Mouse (Mus musculus) hindbrain, embryonic 13.5 days (tissue): ENCODE measurements around the gene Stag3. TPM values are rescaled to one million over a fixed set of nuclear protein-coding genes. Genes with fewer than 3 reads are reported as not detected.

Source experiments
- ATAC-seq: fragments of 200-750 bp; cut with Nextera tagmentation; 2 replicates; pipeline ENCODE4 v1.8.0; 2017; ENCODE audit warnings: moderate TSS enrichment; ENCODE audit not compliant: low FRiP score
- H3K27ac ChIP-seq: fragments of 300-500 bp; sonication (generic); 2 replicates; pipeline ENCODE4 v1.5.1; 2015; ENCODE audit warnings: inconsistent platforms, mild to moderate bottlenecking, moderate library complexity
- H3K27me3 ChIP-seq: fragments of 300-500 bp; sonication (generic); 2 replicates; pipeline ENCODE4 v1.6.1; 2015; ENCODE audit warnings: mild to moderate bottlenecking, inconsistent platforms
- H3K36me3 ChIP-seq: fragments of 300-500 bp; sonication (generic); 2 replicates; pipeline ENCODE4 v1.6.1; 2015; ENCODE audit warnings: mild to moderate bottlenecking, inconsistent platforms
- H3K4me1 ChIP-seq: fragments of 300-500 bp; sonication (generic); replicated peaks from 2 replicates; pipeline ENCODE4 v1.6.1; 2015; ENCODE audit warnings: inconsistent platforms
- H3K4me2 ChIP-seq: fragments of 300-500 bp; sonication (generic); 2 replicates; pipeline ENCODE4 v1.6.1; 2015; ENCODE audit warnings: inconsistent platforms, mild to moderate bottlenecking, moderate library complexity
- H3K4me3 ChIP-seq: fragments of 300-500 bp; sonication (generic); 2 replicates; pipeline ENCODE4 v1.5.1; 2015; ENCODE audit warnings: mild to moderate bottlenecking, inconsistent platforms
- H3K9ac ChIP-seq: fragments of 300-500 bp; sonication (generic); 2 replicates; pipeline ENCODE4 v1.6.1; 2015; ENCODE audit warnings: mild to moderate bottlenecking, inconsistent platforms
- H3K9me3 ChIP-seq: fragments of 300-500 bp; sonication (generic); 2 replicates; pipeline ENCODE4 v1.6.1; 2016; ENCODE audit warnings: inconsistent platforms
- WGBS: fragments of 180-500 bp; shearing (Covaris S2); methylation state at CpG from one replicate; pipeline ENCODE4 v1.1.7; 2015; 5-methylcytosine and 5-hydroxymethylcytosine counted together
- polyA plus RNA-seq: library from polyadenylated mRNA; unstranded; fragments of >200 nt; fragmentation: Nextera tagmentation; extraction: Ambion mirVana; gene quantifications from 2 replicates; pipeline ENCODE4 v1.2.1, GENCODE M21; 2015

The Stag3 gene
- polyA plus RNA-seq, 1 experiment from 2014 or later: 5.8 TPM

- Histone ChIP-seq H3K4me1 (peaks cover 41% of the 10 kb centered on the region), H3K4me3 (no peak overlapping the region), H3K36me3 (peaks cover 49% of the 10 kb centered on the region), H3K4me2 (no peak overlapping the region), H3K9ac (no peak overlapping the region), H3K27me3 (no peaks in the 10 kb centered on the region), H3K27ac (no peak overlapping the region), H3K9me3 (no peaks in the 10 kb centered on the region)
- ATAC-seq: no peak
- 75% methylated on average over 7 of the region's 7 CpGs for WGBS
Observed at GRCm38 (mm10) chr5:138258993-138259392, 21.0 kb upstream of the Stag3 start.

DNA sequence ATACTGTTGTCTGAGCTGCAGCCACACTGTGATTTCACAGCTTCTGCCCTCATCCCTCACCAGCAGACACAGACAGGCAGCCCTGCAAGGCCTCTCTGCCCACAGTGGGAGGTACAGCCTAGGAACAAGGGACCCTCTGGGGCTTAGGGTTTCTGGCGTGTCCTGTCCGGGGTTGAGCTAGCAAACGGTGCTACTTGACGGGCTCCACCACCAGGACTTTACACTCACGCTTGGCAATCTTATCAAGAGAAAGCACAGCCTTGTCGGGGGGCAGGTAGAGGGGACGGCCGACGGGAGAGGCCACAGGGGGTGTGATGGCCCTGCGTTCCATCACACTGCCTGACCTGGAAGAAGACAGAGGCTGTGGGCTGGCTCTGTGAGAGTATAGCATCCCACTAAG lies 20.0 kb upstream of the Stag3 start:
- 0 out of 2 replicates have a peak overlapping the region, but pooled peaks have one; percentile 39 for H3K9ac ChIP-seq
- no peak for ATAC-seq
- no peaks in the 10 kb centered on the region for H3K9me3 ChIP-seq
- peaks cover 46% of the 10 kb centered on the region for H3K4me1 ChIP-seq
- no peak overlapping the region for H3K4me3 ChIP-seq
- H3K27ac ChIP-seq: no peak overlapping the region; the same call in 1 of the 2 replicates
- no peak overlapping the region for H3K4me2 ChIP-seq
- no peaks in the 10 kb centered on the region for H3K27me3 ChIP-seq
- 87% methylated on average over 10 of the region's 10 CpGs for whole genome bisulfite sequencing
- peaks cover 49% of the 10 kb centered on the region for H3K36me3 ChIP-seq

DNA sequence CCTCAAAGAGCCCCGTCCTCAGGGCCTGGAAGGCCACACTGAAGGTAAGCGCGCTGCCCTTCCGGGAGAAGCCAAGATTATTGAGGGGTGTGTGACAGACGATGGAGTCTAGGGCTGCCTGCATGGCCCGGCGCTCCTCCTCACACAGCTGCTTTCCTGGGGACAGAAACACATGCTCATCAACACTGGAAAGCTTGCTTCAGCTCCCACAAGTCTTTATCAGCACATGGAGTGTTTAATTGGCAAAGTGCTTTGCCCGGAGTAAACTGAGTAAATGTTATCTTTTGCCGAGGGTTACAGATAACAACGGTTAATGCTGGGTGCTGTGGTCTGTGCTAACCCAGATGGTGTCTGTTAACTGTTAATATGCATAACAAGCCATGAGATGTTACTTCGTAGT lies 19.2 kb upstream of the Stag3 start:
- H3K27ac ChIP-seq: no peak overlapping the region
- H3K27me3 ChIP-seq: no peaks in the 10 kb centered on the region
- peak overlapping the region; percentile 39; the same call in 1 of the 2 replicates for H3K9ac ChIP-seq
- H3K9me3 ChIP-seq: no peaks in the 10 kb centered on the region
- peaks cover 54% of the 10 kb centered on the region for H3K36me3 ChIP-seq
- WGBS: 96% methylated on average over 11 of the region's 11 CpGs
- no peak for ATAC-seq
- no peak overlapping the region for H3K4me2 ChIP-seq
- H3K4me1 ChIP-seq: peaks cover 48% of the 10 kb centered on the region
- no peak overlapping the region for H3K4me3 ChIP-seq

GRCm38 (mm10) chr5:138262001-138262400 lies 18.0 kb upstream of the Stag3 start:
- Histone ChIP-seq H3K9ac (peak overlapping the region; percentile 98; the same call in 1 of the 2 replicates), H3K9me3 (no peaks in the 10 kb centered on the region), H3K27ac (no peak overlapping the region), H3K27me3 (no peaks in the 10 kb centered on the region), H3K4me1 (peaks cover 38% of the 10 kb centered on the region), H3K36me3 (peaks cover 64% of the 10 kb centered on the region), H3K4me3 (0 out of 2 replicates have a peak overlapping the region, but pooled peaks have one; percentile 92), H3K4me2 (peak overlapping the region; percentile 96)
- ATAC-seq: no peak
- WGBS: 77% methylated on average over 4 of the region's 4 CpGs

DNA sequence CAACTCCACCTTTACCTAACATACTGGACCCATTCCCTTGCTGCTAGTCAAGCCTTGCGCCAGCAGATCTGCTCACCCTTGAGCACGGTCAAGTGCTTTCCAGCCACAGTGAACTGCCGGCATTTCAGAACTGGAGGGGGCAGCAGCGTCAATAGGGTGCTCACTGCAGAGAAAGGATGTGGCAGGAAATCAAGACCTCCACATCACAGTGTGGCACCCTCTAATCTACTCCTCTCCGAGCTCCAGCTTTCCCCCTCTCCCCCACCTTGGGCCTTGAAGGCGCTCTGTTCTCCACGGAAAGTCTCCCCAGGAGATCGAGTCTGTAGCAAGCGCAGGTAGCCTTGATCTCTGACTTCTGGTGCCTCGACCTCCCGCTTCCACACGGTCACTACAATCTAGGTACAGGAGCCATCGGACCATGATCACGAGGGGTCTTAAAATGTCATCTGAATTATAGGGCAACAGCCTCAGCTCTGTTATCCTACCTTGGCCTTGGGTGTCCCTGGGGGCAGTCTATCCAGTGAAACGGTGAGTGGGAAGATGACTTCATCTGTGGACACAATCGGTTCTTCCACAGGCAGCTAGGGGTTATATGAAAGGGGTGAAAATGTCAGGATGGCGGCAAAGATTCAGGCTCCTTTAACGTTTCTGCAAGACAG lies 17.3 kb upstream of the Stag3 start:
- Histone ChIP-seq H3K27me3 (no peaks in the 10 kb centered on the region), H3K9ac (peak overlapping the region; percentile 98), H3K9me3 (no peaks in the 10 kb centered on the region), H3K4me1 (peaks cover 38% of the 10 kb centered on the region), H3K4me3 (peak overlapping the region; percentile 92), H3K27ac (0 out of 2 replicates have a peak overlapping the region, but pooled peaks have one; percentile 23), H3K36me3 (peaks cover 68% of the 10 kb centered on the region), H3K4me2 (peak overlapping the region; percentile 96)
- ATAC-seq: 0 out of 2 replicates have a peak, but pooled peaks have one; percentile 4
- 65% methylated on average over 18 of the region's 18 CpGs for WGBS

DNA sequence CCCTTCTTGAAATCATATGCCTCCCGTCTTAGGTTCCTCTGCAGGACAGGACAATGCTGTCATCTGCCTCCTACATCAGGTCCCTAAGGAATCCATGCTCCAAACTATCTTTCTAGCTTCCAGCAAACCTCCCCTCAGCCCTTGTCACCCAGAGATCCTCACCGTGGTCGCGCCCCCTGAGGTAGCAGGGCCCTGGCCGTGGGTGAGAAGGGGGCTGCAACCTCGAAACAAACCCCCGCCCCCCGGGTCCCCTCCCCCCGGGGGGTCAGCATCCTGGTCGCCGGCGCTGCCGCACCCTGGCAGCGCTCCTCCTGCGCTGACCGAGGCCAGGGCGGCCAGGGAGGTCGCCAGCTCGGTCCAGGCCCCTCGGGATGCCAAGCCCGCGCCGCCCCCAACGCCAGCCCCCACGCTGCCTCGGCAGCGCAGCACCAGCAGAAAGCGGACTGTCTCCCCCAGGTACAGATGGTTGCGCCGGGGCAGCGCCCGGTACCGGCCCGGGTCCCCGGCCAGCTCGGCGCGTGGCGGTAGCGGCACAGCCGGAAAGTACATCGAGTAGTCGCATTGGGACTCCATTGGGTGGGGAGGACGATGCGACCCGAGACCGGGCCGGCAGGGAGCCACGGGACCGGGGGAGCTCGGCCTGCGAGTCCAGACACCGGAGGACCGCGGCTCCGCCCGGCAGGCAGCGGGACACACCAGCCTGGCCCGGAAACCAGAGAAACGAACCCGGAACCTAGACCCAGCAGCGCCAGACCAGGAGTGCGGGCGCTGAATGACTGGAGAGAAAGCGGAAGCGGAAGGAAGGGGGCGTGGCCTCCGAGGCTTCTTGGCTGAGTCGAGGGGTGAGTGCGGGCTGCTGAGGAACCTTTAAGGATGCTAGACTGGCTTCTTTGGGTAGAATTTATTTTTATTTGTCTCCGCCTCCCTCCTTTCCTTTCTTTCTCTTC lies 16.5 kb upstream of the Stag3 start, which contains the start of gene BC037034:
BC037034 (minus strand) TSS at position 774 of the 947 bp plus-strand sequence.
- ATAC-seq: peak; percentile 92
- Histone ChIP-seq H3K27me3 (no peaks in the 10 kb centered on the region), H3K36me3 (peaks cover 60% of the 10 kb centered on the region), H3K4me1 (peaks cover 38% of the 10 kb centered on the region), H3K4me3 (peak within 1 kb of the TSS; percentile 92), H3K9me3 (no peaks in the 10 kb centered on the region), H3K27ac (peak within 1 kb of the TSS; percentile 82), H3K9ac (peak within 1 kb of the TSS; percentile 98), H3K4me2 (peak within 1 kb of the TSS; percentile 96)
- 1% methylated on average over 71 of the region's 71 CpGs for whole genome bisulfite sequencing

DNA sequence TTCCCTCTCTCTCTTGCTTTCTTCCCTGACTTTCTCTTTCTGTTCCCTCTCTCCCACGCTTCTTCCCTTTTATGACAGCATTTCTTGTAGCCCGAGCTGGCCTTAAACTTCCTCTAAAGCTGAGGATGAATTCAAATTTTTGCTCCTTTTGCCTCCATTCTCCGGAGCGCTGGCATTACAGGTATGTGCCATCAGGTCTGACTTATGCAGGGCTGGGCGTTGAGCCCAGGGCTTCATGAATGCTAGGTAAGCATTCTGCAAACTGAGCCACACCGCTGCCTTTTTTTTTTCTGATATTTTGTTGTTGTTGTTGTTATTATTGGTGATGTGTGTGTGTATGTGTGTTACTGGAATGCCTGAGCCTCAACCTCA lies 15.8 kb upstream of the Stag3 start:
- H3K4me1 ChIP-seq: peaks cover 38% of the 10 kb centered on the region
- ATAC-seq: no peak
- no peaks in the 10 kb centered on the region for H3K27me3 ChIP-seq
- peak overlapping the region; percentile 98 for H3K9ac ChIP-seq
- H3K4me3 ChIP-seq: peak overlapping the region; percentile 92
- H3K4me2 ChIP-seq: peak overlapping the region; percentile 96
- peaks cover 53% of the 10 kb centered on the region for H3K36me3 ChIP-seq
- H3K9me3 ChIP-seq: no peaks in the 10 kb centered on the region
- 12% methylated on average over 6 of the region's 6 CpGs for whole genome bisulfite sequencing
- H3K27ac ChIP-seq: peak overlapping the region; percentile 74; the same call in 1 of the 2 replicates

- no peak overlapping the region for H3K4me2 ChIP-seq
- 98% methylated on average over 4 of the region's 4 CpGs for WGBS
- peaks cover 29% of the 10 kb centered on the region for H3K4me1 ChIP-seq
- H3K36me3 ChIP-seq: peaks cover 38% of the 10 kb centered on the region
- no peak overlapping the region for H3K9ac ChIP-seq
- no peaks in the 10 kb centered on the region for H3K27me3 ChIP-seq
- no peaks in the 10 kb centered on the region for H3K9me3 ChIP-seq
- H3K4me3 ChIP-seq: no peak overlapping the region
- ATAC-seq: no peak
- H3K27ac ChIP-seq: no peak overlapping the region
Observed at GRCm38 (mm10) chr5:138265712-138266111, 14.3 kb upstream of the Stag3 start.

DNA sequence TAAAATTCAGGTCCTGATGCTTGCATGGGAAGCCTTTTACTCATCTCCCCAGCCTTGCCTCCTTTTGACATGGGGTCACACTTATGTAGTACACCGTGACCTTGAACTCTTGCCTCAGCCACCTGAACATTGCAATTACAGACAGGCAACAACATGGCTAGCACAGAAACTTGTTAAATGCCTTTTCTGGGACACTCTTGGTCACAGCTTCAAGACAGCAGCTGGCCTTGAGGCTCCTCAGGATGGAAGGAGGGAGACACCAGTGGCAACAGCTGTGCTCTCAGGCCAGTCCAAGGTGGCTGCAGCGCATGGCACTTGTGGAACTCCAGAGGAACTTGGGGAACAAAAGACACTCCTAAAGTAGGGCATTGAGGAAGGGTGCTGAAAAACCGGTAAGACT lies 12.9 kb upstream of the Stag3 start:
- WGBS: 87% methylated on average over 3 of the region's 3 CpGs
- H3K9me3 ChIP-seq: no peaks in the 10 kb centered on the region
- peaks cover 36% of the 10 kb centered on the region for H3K4me1 ChIP-seq
- H3K27me3 ChIP-seq: no peaks in the 10 kb centered on the region
- peaks cover 24% of the 10 kb centered on the region for H3K36me3 ChIP-seq
- H3K4me3 ChIP-seq: no peak overlapping the region
- H3K27ac ChIP-seq: no peak overlapping the region
- no peak overlapping the region for H3K9ac ChIP-seq
- no peak overlapping the region for H3K4me2 ChIP-seq
- no peak for ATAC-seq

GRCm38 (mm10) chr5:138268980-138269379 lies 11.1 kb upstream of the Stag3 start:
- Histone ChIP-seq H3K4me3 (no peak overlapping the region), H3K9me3 (no peaks in the 10 kb centered on the region), H3K9ac (no peak overlapping the region), H3K36me3 (peaks cover 21% of the 10 kb centered on the region), H3K4me2 (no peak overlapping the region), H3K27ac (no peak overlapping the region), H3K27me3 (no peaks in the 10 kb centered on the region), H3K4me1 (peaks cover 41% of the 10 kb centered on the region)
- ATAC-seq: no peak
- WGBS: 86% methylated on average over 4 of the region's 4 CpGs

DNA sequence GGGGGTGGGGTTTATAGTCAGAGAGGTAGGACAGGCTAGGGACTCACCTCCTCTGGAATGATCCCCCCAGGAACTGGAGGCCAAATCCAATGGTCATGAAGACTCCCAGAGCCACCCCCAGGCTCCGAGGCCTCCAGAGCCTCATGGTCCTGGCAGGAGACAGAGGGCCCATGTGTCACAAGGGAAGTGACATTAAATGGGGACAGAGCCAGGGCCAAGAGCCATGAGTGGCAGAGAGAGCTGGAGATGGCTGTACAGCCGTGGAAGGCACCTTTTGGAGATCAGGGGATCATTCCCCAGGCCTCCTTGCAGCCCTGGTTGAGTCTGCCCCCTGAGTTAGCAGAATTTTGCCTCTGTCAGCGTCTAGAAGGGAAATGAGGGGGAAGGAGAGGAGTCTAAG lies 8.8 kb upstream of the Stag3 start:
- Histone ChIP-seq H3K4me2 (peak overlapping the region; percentile 34; the same call in 1 of the 2 replicates), H3K9ac (peak overlapping the region; percentile 51; the same call in 1 of the 2 replicates), H3K27me3 (no peaks in the 10 kb centered on the region), H3K36me3 (peaks cover 32% of the 10 kb centered on the region), H3K27ac (no peak overlapping the region), H3K4me1 (peaks cover 51% of the 10 kb centered on the region), H3K4me3 (no peak overlapping the region), H3K9me3 (no peaks in the 10 kb centered on the region)
- WGBS: 57% methylated on average over 3 of the region's 3 CpGs
- no peak for ATAC-seq

GRCm38 (mm10) chr5:138272409-138272923 lies 7.6 kb upstream of the Stag3 start, which contains the start of gene Gal3st4:
Gene Gal3st4 (minus strand): TSS chr5:138272840.
- Histone ChIP-seq H3K27me3 (no peaks in the 10 kb centered on the region), H3K9ac (peak within 1 kb of the TSS; percentile 51), H3K4me3 (peak within 1 kb of the TSS; percentile 12), H3K9me3 (no peaks in the 10 kb centered on the region), H3K4me2 (peak within 1 kb of the TSS; percentile 34), H3K4me1 (peaks cover 64% of the 10 kb centered on the region), H3K36me3 (peaks cover 33% of the 10 kb centered on the region), H3K27ac (no peak within 1 kb of the TSS)
- no peak for ATAC-seq
- under 1% methylated on average over 12 of the region's 12 CpGs for WGBS
